Mouse (Mus musculus): ENCODE results near the gene Mettl21e. TPM values are rescaled to one million over a fixed set of nuclear protein-coding genes. Genes with fewer than 3 reads are reported as not detected.

Gene Mettl21e
- polyA plus RNA-seq (2014; fragmentation: Illumina TruSeq; extraction: RNeasy Lipid Tissue Mini Kit (QIAGEN cat#74804); ENCODE audit: low read depth, low replicate concordance) = not detected

DNA sequence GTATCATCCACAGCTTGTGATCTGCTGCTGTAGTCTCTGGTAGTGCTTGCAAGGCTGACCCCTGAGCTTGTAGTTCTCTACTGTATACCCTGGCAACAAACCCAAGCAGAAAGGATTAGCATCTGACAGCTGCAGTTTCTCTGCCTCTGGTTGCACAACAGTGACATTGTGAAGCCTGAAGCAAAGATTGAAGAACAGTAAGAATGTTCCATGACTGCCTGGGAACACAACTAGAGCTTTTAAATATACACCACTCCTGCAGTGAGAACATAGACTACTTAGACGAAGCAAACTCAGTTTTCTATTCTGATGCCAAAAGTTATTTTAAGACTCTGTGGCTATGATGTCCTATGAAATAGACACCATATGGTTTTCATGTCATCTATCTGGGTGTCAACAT, at the start of gene Mettl21e:
TSS of gene Mettl21e (minus strand) at position 86 of the 400 bp plus-strand sequence.

Other genes starting within 250 kb of the Mettl21e start
- not detected for gene Mettl21c, start 198.9 kb downstream of the Mettl21e start, polyA plus RNA-seq (2014; fragmentation: Illumina TruSeq; extraction: RNeasy Lipid Tissue Mini Kit (QIAGEN cat#74804); ENCODE audit: low read depth, low replicate concordance)
- 0.24 TPM for gene Gm8251, start 157.0 kb downstream of the Mettl21e start, polyA plus RNA-seq (2014; fragmentation: Illumina TruSeq; extraction: RNeasy Lipid Tissue Mini Kit (QIAGEN cat#74804); ENCODE audit: low read depth, low replicate concordance)
- 31.1 TPM for gene Tex30, start 116.5 kb downstream of the Mettl21e start, polyA plus RNA-seq (2014; fragmentation: Illumina TruSeq; extraction: RNeasy Lipid Tissue Mini Kit (QIAGEN cat#74804); ENCODE audit: low read depth, low replicate concordance)
- 21.3 TPM for gene Kdelc1, start 100.2 kb downstream of the Mettl21e start, polyA plus RNA-seq (2014; fragmentation: Illumina TruSeq; extraction: RNeasy Lipid Tissue Mini Kit (QIAGEN cat#74804); ENCODE audit: low read depth, low replicate concordance)
- 49.4 TPM for gene Bivm, start 100.0 kb downstream of the Mettl21e start, polyA plus RNA-seq (2014; fragmentation: Illumina TruSeq; extraction: RNeasy Lipid Tissue Mini Kit (QIAGEN cat#74804); ENCODE audit: low read depth, low replicate concordance)
- gene Ercc5, start 71.2 kb downstream of the Mettl21e start, polyA plus RNA-seq (2014; fragmentation: Illumina TruSeq; extraction: RNeasy Lipid Tissue Mini Kit (QIAGEN cat#74804); ENCODE audit: low read depth, low replicate concordance) = 29.8 TPM